Comparison of ENCODE assay signal across 13 mouse cellular contexts in the genomic region with DNA sequence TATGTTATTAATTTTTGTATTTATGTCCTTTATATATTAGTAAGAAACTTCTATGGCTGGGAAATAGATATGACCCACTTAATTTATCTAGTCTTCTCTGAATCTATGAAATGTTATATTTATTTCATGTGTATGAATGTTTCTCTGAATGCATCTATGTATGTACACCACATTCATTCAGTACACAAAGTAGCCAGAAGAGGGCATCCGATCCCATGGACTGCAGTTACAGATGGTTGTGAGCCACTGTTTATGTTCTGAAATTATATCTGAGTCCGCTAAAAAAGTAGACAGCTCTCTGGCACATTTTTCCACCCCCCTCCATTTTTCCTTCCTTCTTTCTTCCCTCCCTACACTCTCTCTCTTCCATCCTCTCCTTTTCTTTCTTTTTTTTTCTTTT.
DNase-seq lines count a peak whose midpoint lies in the region; ATAC-seq and TF ChIP-seq lines count a peak whose summit lies in the region.
"Had no signal": no experiment of that assay in that cellular context is flagged by ENCODE, and none has a peak within 500 bp of the region (broad histone marks: within the 10 kb centered on the region; RNA-seq: fewer than 3 reads in every experiment).

No protein-coding gene starts in this region.

- H3K27ac ChIP-seq in embryonic facial prominence, embryonic 11.5 days (replicated peaks; ENCODE audit: low read depth, low read length), result no peak overlapping the region
- no peak overlapping the region for H3K27ac ChIP-seq in embryonic facial prominence, embryonic 10.5 days (replicated peaks)
- no peak overlapping the region for H3K27ac ChIP-seq in left cerebral cortex, adult 2 months
- no peak overlapping the region for H3K27ac ChIP-seq in ES-Bruce4 (ENCODE audit: insufficient read depth, low read length)
- H3K27ac ChIP-seq: forebrain, embryonic 10.5 days; midbrain, embryonic 15.5 days had no signal

- no peaks in the 10 kb centered on the region for H3K36me3 ChIP-seq in embryonic facial prominence, embryonic 11.5 days (replicated peaks; ENCODE audit: control insufficient read depth, insufficient read depth, low read depth, low read length)
- no peaks in the 10 kb centered on the region for H3K36me3 ChIP-seq in embryonic facial prominence, embryonic 10.5 days (replicated peaks)
- H3K36me3 ChIP-seq in ES-Bruce4 (ENCODE audit: control insufficient read depth, insufficient read depth, low read length, poor library complexity, severe bottlenecking), result no peaks in the 10 kb centered on the region
- H3K36me3 ChIP-seq: forebrain, embryonic 10.5 days; midbrain, embryonic 15.5 days had no signal

- H3K9me3 ChIP-seq in embryonic facial prominence, embryonic 11.5 days (replicated peaks; ENCODE audit: control insufficient read depth, low read length), result no peaks in the 10 kb centered on the region
- no peaks in the 10 kb centered on the region for H3K9me3 ChIP-seq in embryonic facial prominence, embryonic 10.5 days
- H3K9me3 ChIP-seq in ES-Bruce4 (replicated peaks; ENCODE audit: control insufficient read depth, insufficient read depth, low read length, poor library complexity, severe bottlenecking), result no peaks in the 10 kb centered on the region
- H3K9me3 ChIP-seq: forebrain, embryonic 10.5 days; midbrain, embryonic 15.5 days had no signal

- intact Hi-C loops in left cerebral cortex, adult 2 months (cut with DNase I), result no loop called here

- 73% methylated on average over 2 of the region's 2 CpGs for WGBS in embryonic facial prominence, embryonic 11.5 days
- 68% methylated on average over 2 of the region's 2 CpGs for WGBS in embryonic facial prominence, embryonic 10.5 days

- H3K4me3 ChIP-seq in embryonic facial prominence, embryonic 11.5 days (ENCODE audit: low read depth, low read length), result no peak overlapping the region
- no peak overlapping the region for H3K4me3 ChIP-seq in embryonic facial prominence, embryonic 10.5 days
- H3K4me3 ChIP-seq in left cerebral cortex, adult 2 months, result no peak overlapping the region
- no peak overlapping the region for H3K4me3 ChIP-seq in ES-Bruce4 (ENCODE audit: low read depth, low read length)
- H3K4me3 ChIP-seq: forebrain, embryonic 10.5 days; midbrain, embryonic 15.5 days had no signal

- H3K4me2 ChIP-seq in embryonic facial prominence, embryonic 11.5 days (ENCODE audit: low read depth, low read length), result no peak overlapping the region
- H3K4me2 ChIP-seq: midbrain, embryonic 15.5 days had no signal

- peak; percentile 29 for TF ChIP-seq CTCF in left cerebral cortex, adult 2 months (IDR thresholded peaks at IDR 0.05)
- TF ChIP-seq CTCF in ES-Bruce4 (IDR thresholded peaks at IDR 0.05; ENCODE audit: low read depth, low read length), result peak; percentile 6

- no peaks in the 10 kb centered on the region for H3K27me3 ChIP-seq in embryonic facial prominence, embryonic 11.5 days (ENCODE audit: control insufficient read depth, insufficient read depth, low read length)
- H3K27me3 ChIP-seq in embryonic facial prominence, embryonic 10.5 days (replicated peaks; ENCODE audit: low read depth, poor library complexity, severe bottlenecking), result no peaks in the 10 kb centered on the region
- no peaks in the 10 kb centered on the region for H3K27me3 ChIP-seq in ES-Bruce4 (ENCODE audit: control insufficient read depth, insufficient read depth, low read length, poor library complexity, severe bottlenecking)
- H3K27me3 ChIP-seq: midbrain, embryonic 15.5 days had no signal

- no peak for TF ChIP-seq EP300 in ES-Bruce4 (IDR thresholded peaks at IDR 0.05; ENCODE audit: insufficient read depth, low read depth, low read length)

- H3K9ac ChIP-seq in embryonic facial prominence, embryonic 11.5 days (replicated peaks; ENCODE audit: low read length), result no peak overlapping the region
- H3K9ac ChIP-seq in ES-Bruce4 (ENCODE audit: low read depth, poor library complexity, severe bottlenecking), result no peak overlapping the region
- H3K9ac ChIP-seq: midbrain, embryonic 15.5 days had no signal

- peak; percentile 9 for DNase-seq in embryonic facial prominence, embryonic 11.5 days (ENCODE audit: low spot score)
- DNase-seq in embryonic facial prominence, embryonic 10.5 days (ENCODE audit: low spot score), result no peak
- DNase-seq in left cerebral cortex, adult 2 months (ENCODE audit: extremely low spot score in 1 of 2, low spot score in 2 of 2), result no peak
- no peak for DNase-seq in left cerebral cortex, adult 9 months (ENCODE audit: low spot score in 2 of 2)
- DNase-seq in forelimb bud, embryonic 11.5 days (ENCODE audit: low read depth, low spot score), result peak; percentile 20
- DNase-seq: cerebellum, postnatal 25 days; heart, postnatal 14 days; lung, adult 18-20 months had no signal

- TF ChIP-seq POLR2A in ES-Bruce4 (IDR thresholded peaks at IDR 0.05; ENCODE audit: insufficient read depth, low read length), result no peak

- ATAC-seq in embryonic facial prominence, embryonic 11.5 days (replicated peaks; ENCODE audit: insufficient number of reproducible peaks, low FRiP score, low TSS enrichment, low read depth), result no peak
- ATAC-seq in monocyte, adult 5-6 weeks (replicated peaks; ENCODE audit: insufficient number of reproducible peaks, low FRiP score, low TSS enrichment, poor library complexity, severe bottlenecking), result no peak
- ATAC-seq in frontal cortex, adult (ENCODE audit: low TSS enrichment), result no peak
- ATAC-seq: midbrain, embryonic 15.5 days had no signal

- H3K4me1 ChIP-seq in embryonic facial prominence, embryonic 11.5 days (ENCODE audit: control insufficient read depth, insufficient read depth, low read length), result no peaks in the 10 kb centered on the region
- H3K4me1 ChIP-seq in embryonic facial prominence, embryonic 10.5 days, result no peaks in the 10 kb centered on the region
- H3K4me1 ChIP-seq in ES-Bruce4 (ENCODE audit: control insufficient read depth, insufficient read depth, low read length), result no peaks in the 10 kb centered on the region
- H3K4me1 ChIP-seq: forebrain, embryonic 10.5 days; midbrain, embryonic 15.5 days had no signal

Comparison
In these comparisons a context has a peak if more than half of its experiments do, and no peak if none do; other contexts are left out.
1. DNase-seq: peak in embryonic facial prominence, embryonic 11.5 days (single experiment) and forelimb bud, embryonic 11.5 days (single experiment); none in embryonic facial prominence, embryonic 10.5 days (single experiment), left cerebral cortex, adult 2 months (0 of 2) and left cerebral cortex, adult 9 months (0 of 2).